Mouse (Mus musculus) megakaryocyte, embryonic 14.5 days (primary cell): ENCODE measurements at regions not wholly inside any gene's neighbourhood (a gene's known extent, or its start where the extent isn't known, plus 50 kb on each side); places are given as distances from the start of the nearest gene placed in this dataset.

Experiments
- FLI1 ChIP-seq: IDR thresholded peaks from 2 replicates; pipeline ENCODE4 v1.6.1; 2012; ENCODE audit warnings: low read length, inconsistent platforms, mixed read lengths
- GATA1 ChIP-seq: IDR thresholded peaks from 3 replicates; pipeline ENCODE4 v1.6.1; 2012; ENCODE audit warnings: mixed read lengths, low read length, inconsistent platforms, borderline replicate concordance

DNA sequence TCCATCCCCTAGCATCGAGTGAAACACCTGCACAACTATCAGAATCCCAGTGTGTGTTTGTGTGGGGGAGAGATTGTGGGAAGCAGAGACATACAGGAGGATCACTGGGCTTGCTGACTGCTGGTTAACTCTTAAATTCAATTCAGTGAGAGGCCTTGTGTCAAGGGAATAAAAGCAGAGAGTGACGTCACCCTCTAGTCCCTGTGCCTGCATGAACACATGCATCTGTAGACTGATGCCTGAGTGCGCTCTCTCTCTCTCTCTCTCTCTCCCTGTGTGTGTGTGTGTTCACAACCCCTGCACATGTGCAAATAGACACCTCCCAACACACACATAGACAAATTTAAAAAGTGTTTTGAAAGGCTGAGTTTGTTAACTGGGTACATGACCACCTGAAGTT, 146.8 kb upstream of the Bcor start:
- no peak for TF ChIP-seq FLI1
- TF ChIP-seq GATA1: no peak
